Mouse (Mus musculus): ENCODE data around the gene Prkaa1. TPM values are rescaled to one million over a fixed set of nuclear protein-coding genes. Genes with fewer than 3 reads are reported as not detected.
A peak's percentile ranks its signal among the peaks of the same experiment; 100 is the strongest.
"Not testable (repeated sequence)": the region's sequence is repeated elsewhere in the genome, so short reads cannot be mapped to it uniquely, and the experiment has no call there.

Prkaa1 gene
- polyA plus RNA-seq, 1 experiment from 2014 or later = 15.4 TPM

GRCm38 (mm10) chr15:5117031-5117601, 26.5 kb upstream of the Prkaa1 start:
- peaks cover 43% of the 10 kb centered on the region for H3K36me3 ChIP-seq
- H3K9me3 ChIP-seq = no peaks in the 10 kb centered on the region
- no peaks in the 10 kb centered on the region for H3K27me3 ChIP-seq
- peak overlapping the region; percentile 82 for H3K9ac ChIP-seq
- peaks cover 17% of the 10 kb centered on the region for H3K4me1 ChIP-seq
- WGBS = under 1% methylated on average over 22 of the region's 22 CpGs
- H3K27ac ChIP-seq = peak overlapping the region; percentile 97
- peak overlapping the region; percentile 81 for H3K4me3 ChIP-seq
- H3K4me2 ChIP-seq = peak overlapping the region; percentile 54
- ATAC-seq (ENCODE audit: insufficient number of reproducible peaks, low FRiP score, low TSS enrichment, low read depth) = no peak

- no peak overlapping the region for H3K9ac ChIP-seq
- peaks cover 17% of the 10 kb centered on the region for H3K4me1 ChIP-seq
- H3K36me3 ChIP-seq = peaks cover 53% of the 10 kb centered on the region
- WGBS = 91% methylated on average over 9 of the region's 9 CpGs
- H3K27me3 ChIP-seq = no peaks in the 10 kb centered on the region
- H3K9me3 ChIP-seq = no peaks in the 10 kb centered on the region
- no peak overlapping the region for H3K27ac ChIP-seq
- H3K4me3 ChIP-seq = no peak overlapping the region
- no peak for ATAC-seq (ENCODE audit: insufficient number of reproducible peaks, low FRiP score, low TSS enrichment, low read depth)
- H3K4me2 ChIP-seq = no peak overlapping the region
These were observed 25.0 kb upstream of the Prkaa1 start for GRCm38 (mm10) chr15:5118626-5119025.

- Histone ChIP-seq H3K27me3 (no peaks in the 10 kb centered on the region), H3K4me2 (no peak overlapping the region), H3K9me3 (no peaks in the 10 kb centered on the region), H3K36me3 (peaks cover 55% of the 10 kb centered on the region), H3K4me3 (no peak overlapping the region), H3K27ac (no peak overlapping the region), H3K4me1 (peaks cover 17% of the 10 kb centered on the region), H3K9ac (no peak overlapping the region)
- ATAC-seq (ENCODE audit: insufficient number of reproducible peaks, low FRiP score, low TSS enrichment, low read depth) = no peak
- 91% methylated on average over 2 of the region's 2 CpGs for WGBS
These were observed 24.5 kb upstream of the Prkaa1 start for GRCm38 (mm10) chr15:5119192-5119591.

GRCm38 (mm10) chr15:5119707-5120106, 24.0 kb upstream of the Prkaa1 start:
- no peak overlapping the region for H3K4me2 ChIP-seq
- peaks cover 16% of the 10 kb centered on the region for H3K4me1 ChIP-seq
- no peak overlapping the region for H3K9ac ChIP-seq
- H3K4me3 ChIP-seq = no peak overlapping the region
- no peaks in the 10 kb centered on the region for H3K27me3 ChIP-seq
- no peaks in the 10 kb centered on the region for H3K9me3 ChIP-seq
- H3K36me3 ChIP-seq = peaks cover 60% of the 10 kb centered on the region
- WGBS = 97% methylated on average over 2 of the region's 2 CpGs
- no peak overlapping the region for H3K27ac ChIP-seq
- ATAC-seq (ENCODE audit: insufficient number of reproducible peaks, low FRiP score, low TSS enrichment, low read depth) = no peak

GRCm38 (mm10) chr15:5121535-5122313, 21.9 kb upstream of the Prkaa1 start:
- Histone ChIP-seq H3K27me3 (no peaks in the 10 kb centered on the region), H3K9ac (no peak overlapping the region), H3K27ac (no peak overlapping the region), H3K36me3 (peaks cover 62% of the 10 kb centered on the region), H3K4me1 (peaks cover 8% of the 10 kb centered on the region), H3K9me3 (no peaks in the 10 kb centered on the region), H3K4me3 (no peak overlapping the region), H3K4me2 (no peak overlapping the region)
- ATAC-seq (ENCODE audit: insufficient number of reproducible peaks, low FRiP score, low TSS enrichment, low read depth) = no peak
- WGBS = 88% methylated on average over 12 of the region's 12 CpGs

- no peak overlapping the region for H3K4me3 ChIP-seq
- H3K27me3 ChIP-seq = no peaks in the 10 kb centered on the region
- no peak overlapping the region for H3K9ac ChIP-seq
- peaks cover 26% of the 10 kb centered on the region for H3K36me3 ChIP-seq
- ATAC-seq (ENCODE audit: insufficient number of reproducible peaks, low FRiP score, low TSS enrichment, low read depth) = no peak
- no peaks in the 10 kb centered on the region for H3K4me1 ChIP-seq
- no peaks in the 10 kb centered on the region for H3K9me3 ChIP-seq
- no peak overlapping the region for H3K4me2 ChIP-seq
- 75% methylated on average over 4 of the region's 4 CpGs for WGBS
- no peak overlapping the region for H3K27ac ChIP-seq
These were observed 17.2 kb upstream of the Prkaa1 start for GRCm38 (mm10) chr15:5126456-5126855.

GRCm38 (mm10) chr15:5127487-5127886, 16.2 kb upstream of the Prkaa1 start:
- 73% methylated on average over 2 of the region's 2 CpGs for WGBS
- H3K27me3 ChIP-seq = no peaks in the 10 kb centered on the region
- H3K27ac ChIP-seq = no peak overlapping the region
- no peak for ATAC-seq (ENCODE audit: insufficient number of reproducible peaks, low FRiP score, low TSS enrichment, low read depth)
- H3K4me2 ChIP-seq = no peak overlapping the region
- H3K4me1 ChIP-seq = no peaks in the 10 kb centered on the region
- peaks cover 17% of the 10 kb centered on the region for H3K36me3 ChIP-seq
- H3K9me3 ChIP-seq = no peaks in the 10 kb centered on the region
- no peak overlapping the region for H3K4me3 ChIP-seq
- no peak overlapping the region for H3K9ac ChIP-seq

- 50% methylated on average over 5 of the region's 5 CpGs for WGBS
These were observed 15.3 kb upstream of the Prkaa1 start for GRCm38 (mm10) chr15:5128176-5128940.

GRCm38 (mm10) chr15:5129111-5129805, 14.4 kb upstream of the Prkaa1 start:
- Histone ChIP-seq H3K36me3 (peaks cover 7% of the 10 kb centered on the region; the same call in 1 of the 2 replicates), H3K4me1 (no peaks in the 10 kb centered on the region), H3K9ac (no peak overlapping the region), H3K4me3 (no peak overlapping the region), H3K4me2 (no peak overlapping the region), H3K9me3 (no peaks in the 10 kb centered on the region), H3K27ac (no peak overlapping the region), H3K27me3 (no peaks in the 10 kb centered on the region)
- ATAC-seq (ENCODE audit: insufficient number of reproducible peaks, low FRiP score, low TSS enrichment, low read depth) = no peak
- WGBS = 84% methylated on average over 12 of the region's 12 CpGs

More at GRCm38 (mm10) chr15:5128176-5128940, 15.3 kb upstream of the Prkaa1 start:
- Histone ChIP-seq H3K27me3 (no peaks in the 10 kb centered on the region), H3K9ac (no peak overlapping the region), H3K4me1 (no peaks in the 10 kb centered on the region), H3K4me3 (no peak overlapping the region), H3K4me2 (no peak overlapping the region), H3K9me3 (no peaks in the 10 kb centered on the region), H3K27ac (no peak overlapping the region), H3K36me3 (peaks cover 9% of the 10 kb centered on the region; the same call in 1 of the 2 replicates)
- no peak for ATAC-seq (ENCODE audit: insufficient number of reproducible peaks, low FRiP score, low TSS enrichment, low read depth)

GRCm38 (mm10) chr15:5130887-5131668, 12.6 kb upstream of the Prkaa1 start:
- WGBS = 88% methylated on average over 14 of the region's 14 CpGs
- not testable (repeated sequence) for H3K4me3 ChIP-seq; H3K9ac ChIP-seq; H3K4me1 ChIP-seq; H3K9me3 ChIP-seq; ATAC-seq (ENCODE audit: insufficient number of reproducible peaks, low FRiP score, low TSS enrichment, low read depth); H3K27ac ChIP-seq; H3K4me2 ChIP-seq; H3K27me3 ChIP-seq; H3K36me3 ChIP-seq

- WGBS = 79% methylated on average over 3 of the region's 3 CpGs
- Histone ChIP-seq H3K9me3 (no peaks in the 10 kb centered on the region), H3K4me3 (no peak overlapping the region), H3K4me2 (no peak overlapping the region), H3K27ac (no peak overlapping the region), H3K36me3 (no peaks in the 10 kb centered on the region), H3K27me3 (no peaks in the 10 kb centered on the region), H3K9ac (no peak overlapping the region), H3K4me1 (no peaks in the 10 kb centered on the region)
- ATAC-seq (ENCODE audit: insufficient number of reproducible peaks, low FRiP score, low TSS enrichment, low read depth) = no peak
These were observed 10.4 kb upstream of the Prkaa1 start for GRCm38 (mm10) chr15:5133301-5133700.
